Mouse (Mus musculus): ENCODE data around the gene Stx8. TPM values are rescaled to one million over a fixed set of nuclear protein-coding genes. Genes with fewer than 3 reads are reported as not detected.

The Stx8 gene
- polyA plus RNA-seq, 1 experiment from 2014 or later: 37.4 TPM

- WGBS (ENCODE audit: missing documents): 100% methylated on average over 4 of the region's 5 CpGs
- Histone ChIP-seq H3K27ac (no peak overlapping the region), H3K4me3 (ENCODE audit: inconsistent target) (no peak overlapping the region), H3K79me2 (ENCODE audit: inconsistent target) (no peaks in the 10 kb centered on the region), H3K36me3 (ENCODE audit: inconsistent target) (no peaks in the 10 kb centered on the region)
These were observed 105.8 kb downstream of the Stx8 start for GRCm38 (mm10) chr11:68071836-68072235.

GRCm38 (mm10) chr11:68072597-68073210 is 106.7 kb downstream of the Stx8 start:
- Histone ChIP-seq H3K79me2 (ENCODE audit: inconsistent target) (no peaks in the 10 kb centered on the region), H3K27ac (no peak overlapping the region), H3K36me3 (ENCODE audit: inconsistent target) (no peaks in the 10 kb centered on the region), H3K4me3 (ENCODE audit: inconsistent target) (no peak overlapping the region)
- 88% methylated on average over 11 of the region's 11 CpGs for WGBS (ENCODE audit: missing documents)

GRCm38 (mm10) chr11:68074686-68075085 is 108.7 kb downstream of the Stx8 start:
- H3K4me3 ChIP-seq (ENCODE audit: inconsistent target): no peak overlapping the region
- 100% methylated on average over 5 of the region's 5 CpGs for WGBS (ENCODE audit: missing documents)
- H3K79me2 ChIP-seq (ENCODE audit: inconsistent target): no peaks in the 10 kb centered on the region
- no peaks in the 10 kb centered on the region for H3K36me3 ChIP-seq (ENCODE audit: inconsistent target)
- H3K27ac ChIP-seq: no peak overlapping the region

GRCm38 (mm10) chr11:68075331-68075730 is 109.3 kb downstream of the Stx8 start:
- Histone ChIP-seq H3K27ac (no peak overlapping the region), H3K4me3 (ENCODE audit: inconsistent target) (no peak overlapping the region), H3K36me3 (ENCODE audit: inconsistent target) (no peaks in the 10 kb centered on the region), H3K79me2 (ENCODE audit: inconsistent target) (no peaks in the 10 kb centered on the region)
- 100% methylated on average over 2 of the region's 2 CpGs for WGBS (ENCODE audit: missing documents)

- H3K4me3 ChIP-seq (ENCODE audit: inconsistent target): no peak overlapping the region
- no peaks in the 10 kb centered on the region for H3K36me3 ChIP-seq (ENCODE audit: inconsistent target)
- H3K27ac ChIP-seq: no peak overlapping the region
- 97% methylated on average over 2 of the region's 2 CpGs for WGBS (ENCODE audit: missing documents)
- H3K79me2 ChIP-seq (ENCODE audit: inconsistent target): no peaks in the 10 kb centered on the region
These were observed 113.8 kb downstream of the Stx8 start for GRCm38 (mm10) chr11:68079756-68080155.

- Histone ChIP-seq H3K27ac (no peak overlapping the region), H3K4me3 (ENCODE audit: inconsistent target) (no peak overlapping the region), H3K36me3 (ENCODE audit: inconsistent target) (no peaks in the 10 kb centered on the region), H3K79me2 (ENCODE audit: inconsistent target) (no peaks in the 10 kb centered on the region)
- 85% methylated on average over 2 of the region's 2 CpGs for WGBS (ENCODE audit: missing documents)
These were observed 115.0 kb downstream of the Stx8 start for GRCm38 (mm10) chr11:68080999-68081398.

- WGBS (ENCODE audit: missing documents): 95% methylated on average over 12 of the region's 12 CpGs
- H3K36me3 ChIP-seq (ENCODE audit: inconsistent target): no peaks in the 10 kb centered on the region
- H3K4me3 ChIP-seq (ENCODE audit: inconsistent target): no peak overlapping the region
- H3K27ac ChIP-seq: no peak overlapping the region
- no peaks in the 10 kb centered on the region for H3K79me2 ChIP-seq (ENCODE audit: inconsistent target)
These were observed 116.8 kb downstream of the Stx8 start for GRCm38 (mm10) chr11:68082756-68083155.

- no peak overlapping the region for H3K4me3 ChIP-seq (ENCODE audit: inconsistent target)
- no peak overlapping the region for H3K27ac ChIP-seq
- WGBS (ENCODE audit: missing documents): 95% methylated on average over 6 of the region's 6 CpGs
- no peaks in the 10 kb centered on the region for H3K36me3 ChIP-seq (ENCODE audit: inconsistent target)
- no peaks in the 10 kb centered on the region for H3K79me2 ChIP-seq (ENCODE audit: inconsistent target)
These were observed 117.6 kb downstream of the Stx8 start for GRCm38 (mm10) chr11:68083562-68083961.

GRCm38 (mm10) chr11:68086221-68086620 is 120.2 kb downstream of the Stx8 start:
- Histone ChIP-seq H3K36me3 (ENCODE audit: inconsistent target) (no peaks in the 10 kb centered on the region), H3K79me2 (ENCODE audit: inconsistent target) (no peaks in the 10 kb centered on the region), H3K27ac (no peak overlapping the region), H3K4me3 (ENCODE audit: inconsistent target) (no peak overlapping the region)
- 92% methylated on average over 9 of the region's 9 CpGs for WGBS (ENCODE audit: missing documents)

GRCm38 (mm10) chr11:68089426-68089825 is 123.4 kb downstream of the Stx8 start:
- 94% methylated on average over 9 of the region's 9 CpGs for WGBS (ENCODE audit: missing documents)
- no peaks in the 10 kb centered on the region for H3K36me3 ChIP-seq (ENCODE audit: inconsistent target)
- no peak overlapping the region for H3K4me3 ChIP-seq (ENCODE audit: inconsistent target)
- no peak overlapping the region for H3K27ac ChIP-seq
- no peaks in the 10 kb centered on the region for H3K79me2 ChIP-seq (ENCODE audit: inconsistent target)

GRCm38 (mm10) chr11:68089885-68090592 is 124.0 kb downstream of the Stx8 start:
- 89% methylated on average over 13 of the region's 13 CpGs for WGBS (ENCODE audit: missing documents)
- Histone ChIP-seq H3K79me2 (ENCODE audit: inconsistent target) (no peaks in the 10 kb centered on the region), H3K27ac (no peak overlapping the region), H3K4me3 (ENCODE audit: inconsistent target) (no peak overlapping the region), H3K36me3 (ENCODE audit: inconsistent target) (no peaks in the 10 kb centered on the region)

GRCm38 (mm10) chr11:68091975-68092759 is 126.2 kb downstream of the Stx8 start:
- H3K79me2 ChIP-seq (ENCODE audit: inconsistent target): no peaks in the 10 kb centered on the region
- 69% methylated on average over 3 of the region's 3 CpGs for WGBS (ENCODE audit: missing documents)
- no peak overlapping the region for H3K4me3 ChIP-seq (ENCODE audit: inconsistent target)
- H3K27ac ChIP-seq: no peak overlapping the region
- H3K36me3 ChIP-seq (ENCODE audit: inconsistent target): no peaks in the 10 kb centered on the region

- Histone ChIP-seq H3K36me3 (ENCODE audit: inconsistent target) (no peaks in the 10 kb centered on the region), H3K79me2 (ENCODE audit: inconsistent target) (no peaks in the 10 kb centered on the region), H3K4me3 (ENCODE audit: inconsistent target) (no peak overlapping the region), H3K27ac (no peak overlapping the region)
- 100% methylated on average over 1 of the region's 1 CpGs for WGBS (ENCODE audit: missing documents)
These were observed 135.6 kb downstream of the Stx8 start for GRCm38 (mm10) chr11:68101598-68101997.

- WGBS (ENCODE audit: missing documents): 98% methylated on average over 4 of the region's 4 CpGs
- no peak overlapping the region for H3K4me3 ChIP-seq (ENCODE audit: inconsistent target)
- no peaks in the 10 kb centered on the region for H3K79me2 ChIP-seq (ENCODE audit: inconsistent target)
- no peaks in the 10 kb centered on the region for H3K36me3 ChIP-seq (ENCODE audit: inconsistent target)
- no peak overlapping the region for H3K27ac ChIP-seq
These were observed 137.5 kb downstream of the Stx8 start for GRCm38 (mm10) chr11:68103480-68103879.

- Histone ChIP-seq H3K4me3 (ENCODE audit: inconsistent target) (no peak overlapping the region), H3K79me2 (ENCODE audit: inconsistent target) (no peaks in the 10 kb centered on the region), H3K36me3 (ENCODE audit: inconsistent target) (no peaks in the 10 kb centered on the region), H3K27ac (no peak overlapping the region)
- WGBS (ENCODE audit: missing documents): 96% methylated on average over 3 of the region's 3 CpGs
These were observed 140.1 kb downstream of the Stx8 start for GRCm38 (mm10) chr11:68106053-68106452.

Data from macrophage (primary cell).